Mouse (Mus musculus) G1E (cell line): Measurements from ENCODE around the gene Fbxl22. TPM values are rescaled to one million over a fixed set of nuclear protein-coding genes. Genes with fewer than 3 reads are reported as not detected.

Experiments used
- ATAC-seq: 2 replicates; pipeline ENCODE4 v1.8.0; 2016; ENCODE audit warnings: mild to moderate bottlenecking; ENCODE audit not compliant: insufficient number of reproducible peaks, poor library complexity, low FRiP score, severe bottlenecking; ENCODE audit errors: extremely low read depth
- DNase-seq: peaks from one replicate; pipeline ENCODE4 v3.0.0; 2012; ENCODE audit warnings: low spot score
- H3K27me3 ChIP-seq: 2 replicates; pipeline ENCODE4 v1.6.1; 2012; ENCODE audit warnings: mild to moderate bottlenecking, low read length, inconsistent platforms; ENCODE audit not compliant: insufficient read depth
- H3K36me3 ChIP-seq: replicated peaks from 2 replicates; pipeline ENCODE3; 2012; ENCODE audit warnings: mild to moderate bottlenecking, inconsistent platforms
- H3K4me1 ChIP-seq: 2 replicates; pipeline ENCODE4 v1.6.1; 2012; ENCODE audit warnings: low read depth, low read length, inconsistent platforms, mixed read lengths; ENCODE audit not compliant: insufficient read depth
- H3K4me3 ChIP-seq: 2 replicates; pipeline ENCODE4 v1.5.1; 2012; ENCODE audit warnings: low read depth, mild to moderate bottlenecking, inconsistent platforms, low read length, moderate library complexity, mixed read lengths
- H3K9me3 ChIP-seq: replicated peaks from 2 replicates; pipeline ENCODE4 v1.6.1; 2012; ENCODE audit warnings: inconsistent platforms
- CTCF ChIP-seq: IDR thresholded peaks from 2 replicates; pipeline ENCODE4 v1.5.1; 2012; ENCODE audit warnings: low read depth, low read length, inconsistent platforms, mixed read lengths
- GATA1 ChIP-seq: IDR thresholded peaks from 2 replicates; pipeline ENCODE4 v1.6.1; 2012; ENCODE audit warnings: borderline replicate concordance, low read length, inconsistent platforms, mixed read lengths
- GATA2 ChIP-seq: IDR thresholded peaks from 2 replicates; pipeline ENCODE4 v1.6.1; 2012; ENCODE audit warnings: low read depth, low read length, inconsistent platforms, borderline replicate concordance
- POLR2AphosphoS5 ChIP-seq: IDR thresholded peaks from 2 replicates; pipeline ENCODE4 v1.6.1; 2012; ENCODE audit warnings: low read depth, low read length, inconsistent platforms; ENCODE audit not compliant: insufficient replicate concordance
- TAL1 ChIP-seq: conservative IDR thresholded peaks from 2 replicates; pipeline ENCODE4 v1.6.1; 2012; ENCODE audit warnings: low read depth, low read length, inconsistent platforms, mixed read lengths
- polyA plus RNA-seq: library from polyadenylated mRNA; stranded (reverse); fragments of >175 nt; gene quantifications from 2 replicates; pipeline ENCODE4 v1.2.3, GENCODE M21; 2012
- total RNA-seq, 2 experiments: library from RNA; stranded (forward) in 1 of 2; stranded (reverse) in 1 of 2; fragments of 200-1000 nt in 1 of 2; fragments of >200 nt in 1 of 2; fragmentation: Nextera tagmentation in 1 of 2; gene quantifications; 2 replicates each; pipeline ENCODE4 v1.2.3; 2014 to 2017

Gene Fbxl22
- total and polyA plus RNA-seq, 3 experiments: 0.10 to 0.44 TPM; not detected in 1

DNA sequence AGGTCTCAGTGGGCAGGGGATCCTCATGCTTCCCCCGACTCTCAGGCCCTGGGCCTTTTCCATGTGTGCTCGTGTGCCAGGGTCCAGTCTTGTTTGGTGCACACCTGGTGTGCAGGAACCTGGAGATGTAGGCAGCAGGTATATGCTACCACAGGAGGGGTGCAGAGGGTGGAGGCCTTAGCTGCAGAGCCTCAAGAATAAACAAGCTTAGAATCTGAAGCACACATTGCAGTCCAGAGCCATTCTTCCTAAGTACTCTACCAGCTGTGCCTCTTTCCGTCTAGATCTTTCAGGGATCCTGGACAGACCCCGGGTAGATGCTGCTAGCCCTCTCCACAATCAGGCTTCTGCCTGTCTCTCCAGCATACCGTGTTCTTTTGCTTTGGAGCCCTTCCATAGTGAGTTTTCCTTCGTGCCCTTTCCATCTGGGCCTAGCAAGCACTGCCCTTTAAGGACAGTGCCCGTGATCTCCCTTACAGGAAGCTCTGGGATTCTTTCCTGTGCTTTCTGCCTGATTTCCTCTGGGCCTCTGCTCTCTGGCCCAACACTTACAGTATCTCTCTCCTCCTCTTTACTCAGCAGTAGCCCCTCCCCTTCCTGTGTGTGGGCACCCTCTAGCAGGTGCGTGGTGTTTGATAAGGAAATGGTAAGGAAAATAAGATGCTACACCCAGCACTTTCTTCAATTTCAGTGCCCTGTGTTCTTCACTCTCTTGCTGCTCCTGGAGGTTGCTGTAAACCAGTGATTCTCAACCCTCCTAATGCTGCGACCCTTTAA lies 9.1 kb downstream of the Fbxl22 start:
- DNase-seq (peak; percentile 66), ATAC-seq (peak; percentile 94)
- Histone ChIP-seq H3K27me3 (no peaks in the 10 kb centered on the region), H3K9me3 (no peaks in the 10 kb centered on the region), H3K4me1 (peaks cover 76% of the 10 kb centered on the region), H3K36me3 (peaks cover 95% of the 10 kb centered on the region), H3K4me3 (peak overlapping the region; percentile 34; the same call in 1 of the 2 replicates)
- TF ChIP-seq CTCF (no peak), TAL1 (peak; percentile 76)

DNA sequence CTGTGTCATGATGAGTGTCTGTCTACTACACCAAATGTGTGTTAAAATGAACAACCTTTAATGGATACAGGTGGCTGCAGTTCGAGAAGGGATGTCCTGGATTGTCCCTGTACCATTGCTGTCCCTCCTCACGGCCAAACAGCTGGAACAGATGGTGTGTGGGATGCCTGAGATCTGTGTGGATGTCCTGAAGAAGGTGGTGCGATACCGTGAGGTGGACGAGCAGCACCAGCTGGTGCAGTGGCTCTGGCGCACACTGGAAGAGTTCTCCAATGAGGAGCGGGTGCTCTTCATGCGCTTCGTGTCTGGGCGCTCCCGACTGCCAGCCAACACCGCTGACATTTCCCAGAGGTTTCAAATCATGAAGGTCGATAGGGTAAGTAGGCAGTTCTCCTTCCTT lies 9.9 kb downstream of the Fbxl22 start:
- H3K9me3 ChIP-seq: no peaks in the 10 kb centered on the region
- DNase-seq (no peak), ATAC-seq (no peak)
- peaks cover 67% of the 10 kb centered on the region for H3K4me1 ChIP-seq
- TF ChIP-seq GATA2: no peak
- TF ChIP-seq GATA1: no peak
- no peak for TF ChIP-seq POLR2AphosphoS5
- TF ChIP-seq CTCF: no peak
- TF ChIP-seq TAL1: no peak
- H3K27me3 ChIP-seq: no peaks in the 10 kb centered on the region
- peak overlapping the region; percentile 33; the same call in 1 of the 2 replicates for H3K4me3 ChIP-seq
- peaks cover 93% of the 10 kb centered on the region for H3K36me3 ChIP-seq

DNA sequence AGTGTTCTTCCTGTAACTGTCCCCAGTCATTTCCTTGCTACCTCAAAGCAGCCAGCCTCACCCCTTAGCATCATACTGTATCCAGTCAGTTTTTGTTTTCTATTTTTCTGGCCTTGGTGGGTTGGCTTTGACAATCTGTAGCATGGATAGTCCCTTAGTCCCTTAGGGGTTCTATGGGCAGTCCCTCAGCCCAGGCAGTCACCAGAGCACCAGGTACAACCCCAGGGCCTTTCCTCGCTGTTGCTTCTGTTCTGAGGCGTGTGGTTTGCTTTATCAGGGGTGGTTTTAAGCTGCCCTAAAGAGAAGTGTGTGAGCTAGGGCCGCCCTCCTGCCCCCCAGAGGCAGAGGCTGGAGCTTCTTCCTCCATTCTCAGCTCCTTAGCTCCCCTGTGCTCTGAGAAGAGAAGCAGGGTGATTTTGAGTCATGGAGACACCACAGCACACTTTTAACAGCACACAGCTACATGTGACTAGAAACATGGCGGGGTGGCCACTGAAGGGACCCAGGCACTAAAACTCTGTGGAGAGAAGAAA lies 10.4 kb downstream of the Fbxl22 start:
- TF ChIP-seq GATA1 (no peak), CTCF (0 out of 2 replicates have a peak, but pooled peaks have one; percentile 15)
- ATAC-seq (no peak), DNase-seq (peak; percentile 26)
- peaks cover 87% of the 10 kb centered on the region for H3K36me3 ChIP-seq
- H3K4me3 ChIP-seq: no peak overlapping the region
- H3K4me1 ChIP-seq: peaks cover 64% of the 10 kb centered on the region
- no peaks in the 10 kb centered on the region for H3K27me3 ChIP-seq
- no peaks in the 10 kb centered on the region for H3K9me3 ChIP-seq

DNA sequence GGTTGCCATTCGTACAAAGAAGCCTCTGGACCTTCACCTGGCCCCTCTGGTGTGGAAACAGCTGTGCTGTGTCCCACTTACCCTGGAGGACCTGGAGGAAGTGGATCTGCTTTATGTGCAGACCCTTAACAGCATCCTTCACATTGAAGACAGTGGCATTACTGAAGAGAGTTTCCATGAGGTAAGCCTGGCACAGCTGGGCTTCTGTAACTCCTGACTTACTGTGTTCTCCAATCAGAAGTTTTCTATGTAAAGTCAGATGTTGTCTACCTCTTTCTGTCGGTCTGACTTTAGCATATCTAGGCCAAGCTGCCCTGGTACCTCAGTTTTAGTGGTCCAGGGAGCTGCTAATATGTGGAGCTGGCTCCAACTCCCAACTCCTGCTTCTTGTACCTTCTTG lies 13.1 kb downstream of the Fbxl22 start:
- ATAC-seq: no peak
- Histone ChIP-seq H3K4me1 (peaks cover 45% of the 10 kb centered on the region), H3K4me3 (no peak overlapping the region), H3K36me3 (peaks cover 84% of the 10 kb centered on the region), H3K27me3 (no peaks in the 10 kb centered on the region), H3K9me3 (no peaks in the 10 kb centered on the region)
- TF ChIP-seq CTCF (no peak), GATA1 (no peak), POLR2AphosphoS5 (no peak), GATA2 (no peak), TAL1 (no peak)
- DNase-seq: no peak

DNA sequence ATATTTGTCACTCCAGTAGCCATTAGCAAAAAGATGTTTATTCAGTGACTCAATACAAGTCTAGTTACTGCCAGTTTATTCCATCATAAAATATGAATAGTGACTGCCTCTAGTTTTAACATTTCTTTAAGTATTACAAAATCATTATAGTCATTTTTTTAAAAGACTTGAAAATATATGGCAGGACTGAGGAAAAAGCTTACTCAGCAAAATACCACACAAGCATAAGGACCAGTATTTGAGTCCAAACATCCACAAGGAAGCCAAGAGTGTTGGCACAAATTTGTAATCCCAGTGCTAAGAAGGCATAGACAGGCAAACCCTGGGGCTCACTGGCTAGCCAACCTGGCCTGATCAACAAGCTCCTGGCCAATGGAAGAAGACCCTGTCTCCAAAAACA lies 20.4 kb downstream of the Fbxl22 start:
- no peak for DNase-seq
- TF ChIP-seq GATA2 (no peak), TAL1 (no peak), CTCF (no peak), POLR2AphosphoS5 (no peak), GATA1 (no peak)
- peaks cover 87% of the 10 kb centered on the region for H3K36me3 ChIP-seq

DNA sequence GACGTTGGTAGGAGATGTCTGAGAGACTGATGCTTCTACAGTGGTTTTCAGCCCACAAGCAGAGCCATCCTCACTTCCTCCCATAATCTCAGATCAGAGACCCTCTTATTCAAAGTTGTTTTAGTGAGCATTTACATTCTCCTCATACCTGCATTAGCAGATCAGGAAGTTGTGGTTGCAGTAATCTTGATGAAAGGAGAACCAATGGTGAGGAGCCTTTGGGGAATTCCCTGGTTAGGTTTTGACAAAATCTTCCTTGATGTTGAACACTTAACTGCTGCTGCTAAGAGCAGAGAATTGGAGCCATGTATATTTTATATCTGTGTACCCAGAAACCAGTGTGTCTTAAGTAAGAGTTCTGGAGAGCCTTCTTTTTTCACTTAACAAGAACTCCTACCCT lies 22.0 kb downstream of the Fbxl22 start:
- TF ChIP-seq GATA1: no peak
- TF ChIP-seq POLR2AphosphoS5: no peak
- no peak overlapping the region for H3K4me3 ChIP-seq
- peaks cover 88% of the 10 kb centered on the region for H3K36me3 ChIP-seq
- no peaks in the 10 kb centered on the region for H3K9me3 ChIP-seq
- no peak for DNase-seq
- ATAC-seq: no peak
- H3K27me3 ChIP-seq: no peaks in the 10 kb centered on the region
- peaks cover 8% of the 10 kb centered on the region for H3K4me1 ChIP-seq

More for the DNA sequence above, 20.4 kb downstream of the Fbxl22 start:
- no peaks in the 10 kb centered on the region for H3K27me3 ChIP-seq
- no peaks in the 10 kb centered on the region for H3K9me3 ChIP-seq
- peaks cover 8% of the 10 kb centered on the region for H3K4me1 ChIP-seq
- no peak overlapping the region for H3K4me3 ChIP-seq
- no peak for ATAC-seq

DNA sequence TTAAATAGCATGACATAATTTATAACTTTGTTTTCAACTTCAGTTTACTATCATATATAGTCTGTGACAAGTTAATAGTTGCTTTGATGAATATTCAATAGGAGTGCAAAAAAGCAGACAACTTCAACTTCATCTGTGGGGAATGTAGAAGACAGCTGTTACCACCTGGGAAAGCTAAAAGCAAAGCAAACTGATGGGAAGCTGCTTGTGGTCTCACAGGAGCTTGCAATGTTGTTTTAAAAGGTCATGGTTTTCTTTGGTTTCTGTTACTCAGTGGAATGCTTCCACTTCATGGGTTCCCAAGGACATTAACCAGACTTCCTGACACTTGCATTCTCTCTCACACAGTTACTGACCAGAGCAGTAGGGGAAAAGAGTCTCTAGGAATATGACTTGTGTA lies 25.6 kb downstream of the Fbxl22 start:
- no peak overlapping the region for H3K4me3 ChIP-seq
- no peaks in the 10 kb centered on the region for H3K9me3 ChIP-seq
- DNase-seq: no peak
- peaks cover 88% of the 10 kb centered on the region for H3K36me3 ChIP-seq
- TF ChIP-seq CTCF (no peak), TAL1 (no peak), GATA1 (no peak), POLR2AphosphoS5 (no peak), GATA2 (no peak)
- H3K4me1 ChIP-seq: peaks cover 8% of the 10 kb centered on the region
- ATAC-seq: no peak
- no peaks in the 10 kb centered on the region for H3K27me3 ChIP-seq
